Mouse (Mus musculus) layer of hippocampus, postnatal 14 days (tissue): ENCODE results near the gene Nxpe2. TPM values are rescaled to one million over a fixed set of nuclear protein-coding genes. Genes with fewer than 3 reads are reported as not detected.
A peak's percentile ranks its signal among the peaks of the same experiment; 100 is the strongest.

ENCODE experiments used
- DNase-seq, 2 experiments: peaks; one replicate each; pipeline ENCODE4 v3.0.0; 2021 to 2022; ENCODE audit warnings: low spot score in 2 of 2, mixed read lengths in 1 of 2
- long read RNA-seq, 2 experiments: library from polyadenylated mRNA; stranded (forward); transcript quantifications; one replicate each; pipeline ENCODE4 v2.0.0; 2021
- total RNA-seq, 2 experiments: library from RNA; stranded (reverse); gene quantifications; 2 replicates each; pipeline ENCODE4 v1.2.3; 2021

The Nxpe2 gene
- total RNA-seq = under 1 TPM; 0.23 to 0.36 TPM
- long read RNA-seq, experiment 1 = 0 reads
- long read RNA-seq, experiment 2, partial matches to known transcripts = 0 of 2 reads
- long read RNA-seq, experiment 2, other reads (novel, unspliced or antisense) = 2 of 2 reads

- no peak for DNase-seq
Measured at GRCm38 (mm10) chr9:48353148-48353698, at the start of gene Nxpe2. Nxpe2 (minus strand) TSS chr9:48353454.

DNA sequence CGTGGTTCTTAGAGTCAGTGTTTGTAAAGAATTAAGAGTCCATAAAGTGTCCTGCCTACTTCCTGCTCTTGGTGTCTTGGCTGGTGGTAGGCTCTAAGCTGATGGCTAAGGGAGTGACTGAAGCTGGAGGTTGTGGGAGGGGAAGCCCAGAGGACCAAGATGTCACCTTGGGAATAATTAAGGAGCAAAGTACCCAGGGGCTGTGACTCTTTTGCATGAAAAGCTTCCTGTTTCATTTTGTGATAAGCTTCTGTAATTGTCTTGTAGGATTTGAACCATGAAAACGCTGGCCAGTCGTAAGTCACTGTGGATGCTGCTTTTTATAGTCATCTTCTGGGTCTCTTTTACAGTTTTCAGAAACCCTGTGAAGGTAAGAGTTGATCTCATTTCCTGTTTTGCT, 36.7 kb upstream of the Nxpe2 start:
- DNase-seq = no peak

GRCm38 (mm10) chr9:48388451-48388850, 35.2 kb upstream of the Nxpe2 start:
- no peak for DNase-seq

- no peak for DNase-seq
Measured at GRCm38 (mm10) chr9:48374357-48374756, 21.1 kb upstream of the Nxpe2 start.

DNA sequence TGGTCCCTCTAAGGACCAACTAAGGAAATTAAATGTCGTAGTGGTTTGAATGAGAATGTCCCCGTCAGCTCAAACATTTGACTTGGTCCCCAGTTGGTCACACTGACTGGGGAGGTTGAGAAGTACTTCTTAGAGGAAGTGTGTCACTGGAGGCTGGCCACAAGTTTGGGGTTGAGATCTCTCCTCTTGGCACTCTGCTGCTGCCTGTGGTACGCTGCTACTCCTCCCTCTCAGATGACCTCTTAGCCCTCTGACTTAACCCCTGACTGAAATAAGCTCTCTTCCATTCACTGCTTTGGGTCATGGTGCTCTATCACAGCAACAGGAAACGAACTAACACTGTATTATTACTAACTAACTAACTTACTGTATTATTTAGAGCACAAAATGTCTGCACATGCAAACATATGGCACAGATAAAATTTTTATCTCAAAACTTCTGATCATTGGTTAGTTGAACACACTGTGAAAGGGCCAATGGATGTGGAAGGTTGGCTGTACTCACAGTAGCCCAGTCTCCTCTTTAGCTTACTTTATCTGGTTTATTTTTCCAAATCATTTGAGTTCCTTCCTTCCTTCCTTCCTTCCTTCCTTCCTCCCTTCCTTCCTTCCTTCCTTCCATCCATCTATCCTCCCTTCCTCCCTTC, 20.1 kb upstream of the Nxpe2 start:
- DNase-seq = no peak

GRCm38 (mm10) chr9:48362743-48363142, 9.5 kb upstream of the Nxpe2 start:
- DNase-seq = no peak

GRCm38 (mm10) chr9:48361815-48362631, 8.8 kb upstream of the Nxpe2 start:
- DNase-seq = no peak

- no peak for DNase-seq
Measured at GRCm38 (mm10) chr9:48360826-48361225, 7.6 kb upstream of the Nxpe2 start.

GRCm38 (mm10) chr9:48357097-48357496, 3.8 kb upstream of the Nxpe2 start:
- DNase-seq = no peak

GRCm38 (mm10) chr9:48354793-48355192, 1.5 kb upstream of the Nxpe2 start:
- DNase-seq = peak; percentile 67 to 80

DNA sequence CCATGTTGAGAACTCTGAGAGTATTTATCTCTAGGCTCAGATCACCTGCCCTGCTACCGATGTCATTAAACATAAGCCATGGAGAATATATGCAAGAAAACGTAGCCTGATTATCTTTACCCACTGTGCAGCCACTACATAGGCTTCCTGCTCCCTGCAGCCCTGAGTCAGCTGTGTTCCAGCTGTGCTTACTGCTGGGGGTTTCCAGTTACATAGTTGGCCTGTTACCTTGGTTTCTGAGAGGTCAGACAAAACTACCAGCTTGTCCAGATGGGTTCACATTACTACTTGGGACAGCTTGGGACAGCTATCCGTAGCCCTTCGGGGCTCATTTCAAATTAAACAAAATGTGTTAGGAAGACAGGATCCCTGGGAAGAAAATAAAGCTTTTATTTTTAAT, 868 bp upstream of the Nxpe2 start:
- no peak for DNase-seq

DNA sequence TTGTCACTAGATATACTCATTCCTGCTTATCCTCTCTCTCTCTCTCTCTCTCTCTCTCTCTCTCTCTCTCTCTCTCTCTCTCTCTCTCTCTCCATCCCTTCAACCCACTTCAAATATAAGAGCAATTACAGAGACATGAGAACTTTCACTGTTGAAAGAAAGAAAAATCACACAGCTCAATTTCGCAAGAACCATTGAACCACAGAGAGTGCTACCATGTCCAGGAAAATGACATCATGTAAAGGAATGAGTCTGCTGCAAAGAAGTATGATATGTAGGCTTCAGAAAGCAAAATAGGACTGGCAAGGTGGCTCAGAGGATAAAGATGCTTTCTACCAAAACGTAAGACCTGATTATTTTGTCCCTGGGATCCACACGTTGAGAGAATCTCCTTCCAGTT, 7.4 kb downstream of the Nxpe2 start:
- DNase-seq = no peak

- no peak for DNase-seq
Measured at GRCm38 (mm10) chr9:48345456-48345855, 7.8 kb downstream of the Nxpe2 start.

DNA sequence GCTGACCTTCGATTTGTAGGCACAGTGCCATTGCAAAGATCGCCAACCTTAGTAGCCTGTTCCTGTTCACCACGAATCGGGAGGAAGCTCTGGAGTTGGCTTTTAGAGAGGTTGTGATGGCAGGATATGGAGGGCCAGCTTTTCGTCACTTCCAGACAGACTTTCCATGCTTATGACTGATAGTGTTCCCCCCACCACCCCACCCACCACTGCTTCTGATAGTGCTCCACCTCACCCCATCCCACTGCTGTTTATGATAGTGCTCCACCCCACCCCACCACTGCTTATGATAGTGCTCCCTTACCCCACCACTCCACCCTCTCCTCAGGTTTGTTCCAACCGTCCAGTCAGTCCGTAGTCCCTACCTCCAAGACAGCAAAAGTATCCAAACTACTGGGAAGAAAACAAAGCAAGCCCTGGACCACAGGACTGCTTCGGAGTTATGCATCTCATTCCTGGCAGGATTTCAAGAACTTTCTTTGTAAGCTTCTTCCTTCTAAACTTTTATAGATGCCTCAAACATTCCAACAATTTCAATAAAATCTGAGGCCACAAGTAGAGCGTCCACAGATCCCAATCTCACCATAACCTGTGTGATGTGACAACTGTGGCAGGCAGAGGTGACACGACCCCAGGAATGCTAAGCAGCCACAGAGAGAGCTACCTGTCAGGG, 12.4 kb downstream of the Nxpe2 start:
- DNase-seq = no peak

- DNase-seq = no peak
Measured at GRCm38 (mm10) chr9:48339563-48339962, 13.7 kb downstream of the Nxpe2 start.

GRCm38 (mm10) chr9:48338783-48339455, 14.3 kb downstream of the Nxpe2 start:
- DNase-seq = no peak

GRCm38 (mm10) chr9:48329597-48329996, 23.7 kb downstream of the Nxpe2 start:
- DNase-seq = no peak

DNA sequence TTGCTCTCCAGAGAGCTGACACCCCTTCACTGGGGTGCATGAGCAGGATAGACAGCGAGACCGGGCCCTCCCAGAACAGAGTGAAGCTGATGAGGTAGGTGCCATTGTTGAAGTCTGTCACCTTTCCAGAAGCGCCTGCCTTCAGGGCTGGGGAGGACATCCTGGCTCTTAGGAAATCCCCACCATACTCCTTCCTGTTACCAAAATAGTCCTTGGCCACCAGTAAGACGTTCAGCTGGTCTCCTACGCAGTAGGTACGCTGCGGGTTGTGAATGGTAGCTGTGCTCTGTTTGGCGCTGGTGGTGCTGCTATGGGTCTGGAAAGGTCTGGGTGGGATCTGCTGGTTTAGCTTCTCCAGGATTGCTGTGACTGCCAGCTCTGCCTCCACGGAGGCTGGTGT, 26.9 kb downstream of the Nxpe2 start:
- DNase-seq = no peak

DNA sequence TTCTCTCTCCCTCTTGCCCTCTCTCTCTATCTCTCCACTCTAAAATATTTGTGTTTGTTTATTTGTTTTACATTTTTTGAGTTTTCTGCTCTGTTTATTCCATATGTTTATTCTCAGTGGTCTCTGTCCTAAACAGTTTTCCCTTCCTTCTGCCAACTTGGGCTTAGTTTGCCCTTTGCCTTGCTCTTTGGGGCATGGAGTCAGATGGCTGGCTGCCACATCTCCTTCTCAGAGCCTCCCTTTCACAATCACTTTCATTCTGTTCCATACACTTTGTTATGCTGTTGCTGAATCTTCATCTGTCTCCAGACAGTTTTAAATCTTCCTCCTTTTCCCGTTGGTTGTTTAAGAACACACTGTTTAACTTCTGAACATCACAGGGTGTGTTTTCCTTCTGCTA, 37.4 kb downstream of the Nxpe2 start:
- DNase-seq = no peak

- peak; percentile 11 to 34 for DNase-seq
Measured at GRCm38 (mm10) chr9:48314194-48314593, 39.1 kb downstream of the Nxpe2 start.

- no peak for DNase-seq
Measured at GRCm38 (mm10) chr9:48311241-48311640, 42.0 kb downstream of the Nxpe2 start.
